Mouse (Mus musculus) adrenal gland (tissue): ENCODE measurements around the gene Vmn2r54.
"Not testable (repeated sequence)": the region's sequence is repeated elsewhere in the genome, so short reads cannot be mapped to it uniquely, and the experiment has no call there.

ENCODE experiments used
- intact Hi-C: fragments of 180-260 bp; cut with DNase I; formaldehyde crosslinking; loops from one replicate; pipeline ENCODE4 v1.15.1; 2025
- long read RNA-seq, 2 experiments: library from polyadenylated mRNA; unstranded; transcript quantifications; one replicate each; pipeline ENCODE4 v2.0.0; 2020; ENCODE audit warnings: borderline replicate concordance in 1 of 2; ENCODE audit not compliant: insufficient replicate concordance in 1 of 2

Gene Vmn2r54
- long read RNA-seq, experiment 1, result 0 reads
- long read RNA-seq, experiment 2, result 0 reads

GRCm38 (mm10) chr7:12640219-12640618 lies at the start of gene Vmn2r54:
Gene Vmn2r54, minus strand, starts transcription at chr7:12640319.
- intact Hi-C loops, result not testable (repeated sequence)

- intact Hi-C loops, result not testable (repeated sequence)
Observed at GRCm38 (mm10) chr7:12684903-12685302, 44.8 kb upstream of the Vmn2r54 start, which contains the start of gene Vmn2r55. Gene Vmn2r55, minus strand, starts transcription at chr7:12685003.

GRCm38 (mm10) chr7:12608688-12609087 lies 31.4 kb downstream of the Vmn2r54 start, which contains the start of gene Vmn2r53:
Gene Vmn2r53, minus strand, starts transcription at chr7:12608788.
- intact Hi-C loops, result no loop called here
